Mouse (Mus musculus) forebrain, embryonic 15.5 days (tissue): Measurements from ENCODE around the gene Kif2a. TPM values are rescaled to one million over a fixed set of nuclear protein-coding genes. Genes with fewer than 3 reads are reported as not detected.

Source experiments
- ATAC-seq: fragments of 200-750 bp; cut with Nextera tagmentation; replicated peaks from 2 replicates; pipeline ENCODE4 v1.8.0; 2017; ENCODE audit warnings: mild to moderate bottlenecking, moderate TSS enrichment, moderate library complexity
- H3K27ac ChIP-seq: fragments of 300-500 bp; sonication (generic); replicated peaks from 2 replicates; pipeline ENCODE4 v1.5.1; 2015; ENCODE audit warnings: mild to moderate bottlenecking, inconsistent platforms
- H3K27me3 ChIP-seq: fragments of 300-500 bp; sonication (generic); 2 replicates; pipeline ENCODE4 v1.6.1; 2015; ENCODE audit warnings: inconsistent platforms
- H3K36me3 ChIP-seq: fragments of 300-500 bp; sonication (generic); 2 replicates; pipeline ENCODE4 v1.6.1; 2015; ENCODE audit warnings: mild to moderate bottlenecking, inconsistent platforms
- H3K4me1 ChIP-seq: fragments of 300-500 bp; sonication (generic); 2 replicates; pipeline ENCODE4 v1.6.1; 2015; ENCODE audit warnings: inconsistent platforms
- H3K4me2 ChIP-seq: fragments of 300-500 bp; sonication (generic); replicated peaks from 2 replicates; pipeline ENCODE4 v1.6.1; 2015; ENCODE audit warnings: mild to moderate bottlenecking, inconsistent platforms
- H3K4me3 ChIP-seq: fragments of 300-500 bp; sonication (generic); 2 replicates; pipeline ENCODE4 v1.5.1; 2015; ENCODE audit warnings: mild to moderate bottlenecking, inconsistent platforms
- H3K9ac ChIP-seq: fragments of 300-500 bp; sonication (generic); replicated peaks from 2 replicates; pipeline ENCODE4 v1.6.1; 2015; ENCODE audit warnings: mild to moderate bottlenecking, inconsistent platforms
- H3K9me3 ChIP-seq: fragments of 300-500 bp; sonication (generic); 2 replicates; pipeline ENCODE4 v1.6.1; 2016; ENCODE audit warnings: inconsistent platforms
- WGBS: fragments of 180-500 bp; shearing (Covaris S2); methylation state at CpG from one replicate; pipeline ENCODE4 v1.1.7; 2015; ENCODE audit warnings: mixed read lengths; 5-methylcytosine and 5-hydroxymethylcytosine counted together
- polyA plus RNA-seq: library from polyadenylated mRNA; unstranded; fragments of >200 nt; fragmentation: Nextera tagmentation; extraction: Ambion mirVana; gene quantifications from 2 replicates; pipeline ENCODE4 v1.2.1, GENCODE M21; 2015

The Kif2a gene
- polyA plus RNA-seq, 1 experiment from 2014 or later = 48.9 TPM

DNA sequence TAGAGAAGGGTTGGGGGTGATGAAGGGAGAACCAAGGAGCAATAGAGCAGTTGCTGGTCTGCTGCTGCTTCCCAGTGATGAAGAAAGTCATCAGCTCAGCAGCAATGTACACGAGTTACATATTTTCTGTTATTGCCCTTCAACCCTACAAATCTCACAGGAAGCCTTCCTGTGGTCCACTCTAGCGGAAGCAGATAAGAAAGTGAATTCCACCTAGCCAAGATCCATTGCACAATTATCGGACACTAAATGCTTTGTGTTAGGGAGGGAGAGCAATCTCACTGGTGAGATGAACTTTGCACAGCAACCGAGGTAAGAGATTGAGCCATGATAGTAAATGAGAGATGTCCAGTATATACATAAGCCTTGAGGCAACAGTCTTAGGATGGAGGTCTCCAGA, 17.6 kb upstream of the Kif2a start:
- Histone ChIP-seq H3K4me1 (peaks cover 4% of the 10 kb centered on the region; the same call in 1 of the 2 replicates), H3K4me3 (no peak overlapping the region), H3K9me3 (no peaks in the 10 kb centered on the region), H3K36me3 (no peaks in the 10 kb centered on the region), H3K4me2 (no peak overlapping the region), H3K9ac (no peak overlapping the region), H3K27me3 (no peaks in the 10 kb centered on the region), H3K27ac (no peak overlapping the region)
- WGBS = 92% methylated on average over 4 of the region's 4 CpGs
- ATAC-seq = no peak

GRCm38 (mm10) chr13:107038346-107038745, 16.4 kb upstream of the Kif2a start:
- Histone ChIP-seq H3K9ac (no peak overlapping the region), H3K4me2 (no peak overlapping the region), H3K27me3 (no peaks in the 10 kb centered on the region), H3K4me3 (no peak overlapping the region), H3K27ac (no peak overlapping the region), H3K4me1 (no peaks in the 10 kb centered on the region), H3K9me3 (no peaks in the 10 kb centered on the region), H3K36me3 (no peaks in the 10 kb centered on the region)
- WGBS = 94% methylated on average over 2 of the region's 2 CpGs
- no peak for ATAC-seq

- no peak for ATAC-seq
- Histone ChIP-seq H3K36me3 (no peaks in the 10 kb centered on the region), H3K9me3 (no peaks in the 10 kb centered on the region), H3K27me3 (no peaks in the 10 kb centered on the region), H3K4me3 (no peak overlapping the region), H3K4me2 (no peak overlapping the region), H3K27ac (no peak overlapping the region), H3K9ac (no peak overlapping the region), H3K4me1 (no peaks in the 10 kb centered on the region)
- 84% methylated on average over 3 of the region's 3 CpGs for WGBS
Observed at GRCm38 (mm10) chr13:107035511-107036113, 13.7 kb upstream of the Kif2a start.

GRCm38 (mm10) chr13:107035078-107035477, 13.2 kb upstream of the Kif2a start:
- ATAC-seq = no peak
- no peaks in the 10 kb centered on the region for H3K27me3 ChIP-seq
- H3K4me3 ChIP-seq = no peak overlapping the region
- H3K4me1 ChIP-seq = no peaks in the 10 kb centered on the region
- 89% methylated on average over 4 of the region's 4 CpGs for WGBS
- no peaks in the 10 kb centered on the region for H3K36me3 ChIP-seq
- H3K9ac ChIP-seq = no peak overlapping the region
- no peaks in the 10 kb centered on the region for H3K9me3 ChIP-seq
- no peak overlapping the region for H3K27ac ChIP-seq
- no peak overlapping the region for H3K4me2 ChIP-seq

GRCm38 (mm10) chr13:107034028-107034920, 12.3 kb upstream of the Kif2a start:
- H3K27me3 ChIP-seq = no peaks in the 10 kb centered on the region
- no peaks in the 10 kb centered on the region for H3K36me3 ChIP-seq
- H3K9me3 ChIP-seq = no peaks in the 10 kb centered on the region
- no peak overlapping the region for H3K9ac ChIP-seq
- no peak overlapping the region for H3K4me3 ChIP-seq
- no peak for ATAC-seq
- H3K4me1 ChIP-seq = no peaks in the 10 kb centered on the region
- no peak overlapping the region for H3K4me2 ChIP-seq
- 57% methylated on average over 1 of the region's 1 CpGs for WGBS
- no peak overlapping the region for H3K27ac ChIP-seq

- Histone ChIP-seq H3K27ac (no peak overlapping the region), H3K27me3 (no peaks in the 10 kb centered on the region), H3K4me1 (no peaks in the 10 kb centered on the region), H3K9ac (no peak overlapping the region), H3K4me2 (no peak overlapping the region), H3K36me3 (no peaks in the 10 kb centered on the region), H3K4me3 (no peak overlapping the region), H3K9me3 (no peaks in the 10 kb centered on the region)
- ATAC-seq = no peak
Observed at GRCm38 (mm10) chr13:107031228-107031627, 9.3 kb upstream of the Kif2a start.

GRCm38 (mm10) chr13:107027218-107027617, 5.3 kb upstream of the Kif2a start:
- Histone ChIP-seq H3K27me3 (no peaks in the 10 kb centered on the region), H3K4me1 (peaks cover 4% of the 10 kb centered on the region), H3K27ac (no peak overlapping the region), H3K9ac (no peak overlapping the region), H3K4me2 (no peak overlapping the region), H3K36me3 (no peaks in the 10 kb centered on the region), H3K4me3 (no peak overlapping the region), H3K9me3 (no peaks in the 10 kb centered on the region)
- 93% methylated on average over 4 of the region's 4 CpGs for WGBS
- ATAC-seq = no peak

DNA sequence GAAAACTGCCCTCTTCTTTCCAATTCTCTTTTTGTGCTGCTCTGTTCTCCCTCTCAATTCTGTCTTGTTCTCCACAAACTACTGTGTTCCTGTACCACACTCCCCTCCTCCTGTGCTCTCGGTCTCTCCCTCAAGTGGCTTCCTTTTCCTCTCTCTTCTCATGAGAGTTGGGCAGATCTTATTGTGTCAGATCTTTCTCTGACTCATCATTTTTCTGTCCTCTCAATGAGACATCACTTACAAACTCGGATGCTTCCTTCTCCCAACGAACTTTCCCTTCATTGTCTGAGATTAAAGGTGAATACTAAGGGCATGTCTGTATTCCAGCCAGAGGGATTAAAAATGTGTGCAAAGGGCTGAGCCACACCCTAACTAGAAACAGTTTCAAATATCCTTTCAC, 3.7 kb upstream of the Kif2a start:
- peaks cover 7% of the 10 kb centered on the region for H3K4me1 ChIP-seq
- no peak overlapping the region for H3K4me3 ChIP-seq
- no peak overlapping the region for H3K9ac ChIP-seq
- 80% methylated on average over 3 of the region's 3 CpGs for WGBS
- H3K27me3 ChIP-seq = no peaks in the 10 kb centered on the region
- no peak overlapping the region for H3K4me2 ChIP-seq
- no peak overlapping the region for H3K27ac ChIP-seq
- H3K36me3 ChIP-seq = no peaks in the 10 kb centered on the region
- no peaks in the 10 kb centered on the region for H3K9me3 ChIP-seq
- no peak for ATAC-seq

DNA sequence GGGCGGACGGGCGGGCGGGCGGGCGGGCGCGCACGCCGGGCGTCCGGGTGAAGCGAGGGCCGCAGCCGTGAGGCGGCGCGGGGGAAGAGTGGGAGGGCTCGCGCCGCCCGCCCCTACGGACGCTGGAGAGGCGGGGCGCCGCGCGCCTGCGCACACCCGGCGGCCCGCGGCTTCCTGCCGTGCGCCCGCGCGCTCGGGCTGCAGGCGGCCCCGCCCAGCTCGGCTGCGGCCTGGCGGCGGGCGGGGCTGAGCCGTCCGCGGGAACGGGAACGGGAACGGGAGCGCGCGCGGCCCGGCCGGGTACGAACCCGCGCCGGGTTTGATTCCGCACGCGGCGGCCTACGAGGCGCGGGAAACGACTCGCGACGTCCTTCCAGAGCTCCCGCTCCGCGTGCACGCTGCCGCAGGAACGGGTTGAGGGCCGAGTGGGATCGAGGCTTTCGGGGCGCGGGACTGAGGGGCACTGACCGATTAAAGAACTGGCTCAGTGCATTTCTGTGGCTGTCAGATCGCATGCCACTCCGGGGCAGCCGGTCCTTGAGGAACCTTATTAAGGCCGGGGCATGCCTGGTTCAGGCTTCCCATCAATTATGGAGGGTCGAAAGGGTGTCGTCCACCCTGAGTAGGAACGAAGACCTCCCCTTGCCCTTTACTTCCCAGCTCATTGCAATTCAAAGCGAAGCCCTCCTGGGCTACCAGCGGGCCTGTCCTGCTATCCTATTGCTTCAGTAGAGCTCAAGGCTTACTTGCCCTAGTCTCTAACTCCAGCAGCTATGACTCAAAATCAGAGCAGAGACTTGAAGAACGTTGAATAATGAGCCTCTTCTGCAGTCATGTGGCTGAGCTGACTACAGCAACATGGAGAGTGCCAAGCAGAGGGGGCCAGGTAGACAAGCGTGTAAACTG, 593 bp upstream of the Kif2a start:
- Histone ChIP-seq H3K4me2 (peak overlapping the region; percentile 82), H3K4me1 (peaks cover 30% of the 10 kb centered on the region), H3K27ac (peak overlapping the region; percentile 95), H3K36me3 (no peaks in the 10 kb centered on the region), H3K27me3 (no peaks in the 10 kb centered on the region), H3K9me3 (no peaks in the 10 kb centered on the region), H3K4me3 (peak overlapping the region; percentile 86), H3K9ac (peak overlapping the region; percentile 93)
- peak; percentile 95 for ATAC-seq
- WGBS = under 1% methylated on average over 89 of the region's 97 CpGs

GRCm38 (mm10) chr13:107019443-107019842, 2.5 kb downstream of the Kif2a start:
- H3K36me3 ChIP-seq = no peaks in the 10 kb centered on the region
- no peaks in the 10 kb centered on the region for H3K9me3 ChIP-seq
- peaks cover 32% of the 10 kb centered on the region for H3K4me1 ChIP-seq
- H3K4me2 ChIP-seq = peak overlapping the region; percentile 28
- H3K27me3 ChIP-seq = no peaks in the 10 kb centered on the region
- H3K4me3 ChIP-seq = peak overlapping the region; percentile 16; the same call in 1 of the 2 replicates
- no peak overlapping the region for H3K9ac ChIP-seq
- 82% methylated on average over 2 of the region's 2 CpGs for WGBS
- H3K27ac ChIP-seq = no peak overlapping the region
- no peak for ATAC-seq

DNA sequence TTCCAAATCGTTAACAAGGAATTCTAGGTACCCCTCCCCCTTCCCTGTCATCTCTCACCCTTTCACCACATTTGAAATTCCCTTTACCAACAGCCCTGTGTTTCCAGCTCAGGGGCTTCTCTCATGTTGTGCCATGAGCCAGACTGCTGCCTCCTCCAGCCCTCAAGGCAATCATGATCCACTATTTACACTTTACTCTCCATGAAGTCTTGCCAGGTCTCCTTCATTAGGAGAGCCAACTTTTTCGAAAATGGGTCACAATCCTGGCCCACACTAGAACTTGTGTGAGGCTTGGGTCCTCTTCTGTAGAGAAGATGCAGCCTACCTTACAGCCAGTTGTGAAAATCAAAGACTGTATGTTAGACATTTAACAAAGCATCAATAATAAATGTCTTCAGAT, 8.0 kb downstream of the Kif2a start:
- H3K9ac ChIP-seq = no peak overlapping the region
- H3K9me3 ChIP-seq = no peaks in the 10 kb centered on the region
- no peak overlapping the region for H3K4me2 ChIP-seq
- ATAC-seq = no peak
- H3K36me3 ChIP-seq = no peaks in the 10 kb centered on the region
- WGBS = 55% methylated on average over 2 of the region's 2 CpGs
- H3K27me3 ChIP-seq = no peaks in the 10 kb centered on the region
- H3K4me1 ChIP-seq = peaks cover 34% of the 10 kb centered on the region
- no peak overlapping the region for H3K4me3 ChIP-seq
- no peak overlapping the region for H3K27ac ChIP-seq

GRCm38 (mm10) chr13:107011618-107012017, 10.3 kb downstream of the Kif2a start:
- 75% methylated on average over 2 of the region's 2 CpGs for WGBS
- Histone ChIP-seq H3K9me3 (no peaks in the 10 kb centered on the region), H3K36me3 (no peaks in the 10 kb centered on the region), H3K27ac (no peak overlapping the region), H3K4me3 (no peak overlapping the region), H3K4me1 (peaks cover 25% of the 10 kb centered on the region), H3K27me3 (no peaks in the 10 kb centered on the region), H3K4me2 (no peak overlapping the region), H3K9ac (no peak overlapping the region)
- ATAC-seq = no peak
